Mouse (Mus musculus): ENCODE results near the gene Hbb-bt. TPM values are rescaled to one million over a fixed set of nuclear protein-coding genes. Genes with fewer than 3 reads are reported as not detected.

Hbb-bt gene
- polyA plus RNA-seq, 1 experiment = not detected

GRCm38 (mm10) chr7:103853090-103853489 is 39.3 kb upstream of the Hbb-bt start, which contains the start of gene Hbb-y:
Gene Hbb-y, minus strand, starts transcription at chr7:103853216.
- Histone ChIP-seq H3K36me3 (ENCODE audit: control insufficient read depth, insufficient read depth) (no peaks in the 10 kb centered on the region), H3K4me3 (no peak within 1 kb of the TSS)

GRCm38 (mm10) chr7:103844525-103845325 is 30.9 kb upstream of the Hbb-bt start:
- Histone ChIP-seq H3K79me2 (ENCODE audit: control insufficient read depth, insufficient read depth) (no peaks in the 10 kb centered on the region), H3K4me2 (ENCODE audit: low read depth) (no peak overlapping the region), H3K27me3 (ENCODE audit: control insufficient read depth, insufficient read depth, insufficient read length) (no peaks in the 10 kb centered on the region), H3K4me3 (no peak overlapping the region), H3K36me3 (ENCODE audit: control insufficient read depth, insufficient read depth) (no peaks in the 10 kb centered on the region), H3ac (ENCODE audit: control insufficient read depth, insufficient read length) (no peak overlapping the region)
- no peak for TF ChIP-seq MAX (IDR thresholded peaks at IDR 0.05; ENCODE audit: low read depth)
- no peak for TF ChIP-seq TCF3 (IDR thresholded peaks at IDR 0.05; ENCODE audit: insufficient read length, low read depth)
- TF ChIP-seq TCF12 (IDR thresholded peaks at IDR 0.05; ENCODE audit: insufficient read depth, poor library complexity, severe bottlenecking) = no peak
- TF ChIP-seq CEBPB (IDR thresholded peaks at IDR 0.05; ENCODE audit: insufficient read depth, poor library complexity, severe bottlenecking) = no peak
- no peak for TF ChIP-seq SRF (IDR thresholded peaks at IDR 0.05; ENCODE audit: control insufficient read depth, insufficient read length, low read depth)
- no peak for TF ChIP-seq USF1 (IDR thresholded peaks at IDR 0.05; ENCODE audit: low read depth)

More at GRCm38 (mm10) chr7:103853090-103853489, 39.3 kb upstream of the Hbb-bt start, which contains the start of gene Hbb-y:
- H3ac ChIP-seq (ENCODE audit: control insufficient read depth, insufficient read length) = no peak within 1 kb of the TSS
- H3K4me2 ChIP-seq (ENCODE audit: low read depth) = no peak within 1 kb of the TSS
- no peaks in the 10 kb centered on the region for H3K27me3 ChIP-seq (ENCODE audit: control insufficient read depth, insufficient read depth, insufficient read length)
- no peaks in the 10 kb centered on the region for H3K79me2 ChIP-seq (ENCODE audit: control insufficient read depth, insufficient read depth)
- TF ChIP-seq REST (IDR thresholded peaks at IDR 0.05; ENCODE audit: insufficient read depth, insufficient read length) = no peak
- TF ChIP-seq SRF (IDR thresholded peaks at IDR 0.05; ENCODE audit: control insufficient read depth, insufficient read length, low read depth) = no peak
- TF ChIP-seq USF1 (IDR thresholded peaks at IDR 0.05; ENCODE audit: low read depth) = no peak
- TF ChIP-seq TCF12 (IDR thresholded peaks at IDR 0.05; ENCODE audit: insufficient read depth, poor library complexity, severe bottlenecking) = no peak
- no peak for TF ChIP-seq MAX (IDR thresholded peaks at IDR 0.05; ENCODE audit: low read depth)
- TF ChIP-seq MYOD1 (IDR thresholded peaks at IDR 0.05; ENCODE audit: control insufficient read depth in 1 of 3, insufficient read length in 2 of 3, low read depth in 2 of 3) = no peak
- no peak for TF ChIP-seq POLR2AphosphoS2 (IDR thresholded peaks at IDR 0.05; ENCODE audit: insufficient read length, low read depth)
- TF ChIP-seq MYOG (IDR thresholded peaks at IDR 0.05; ENCODE audit: control insufficient read depth in 1 of 3, insufficient read depth in 1 of 3, insufficient read length in 2 of 3, low read depth in 2 of 3) = no peak
- TF ChIP-seq POLR2A (IDR thresholded peaks at IDR 0.05; ENCODE audit: insufficient read length, low read depth) = no peak

DNA sequence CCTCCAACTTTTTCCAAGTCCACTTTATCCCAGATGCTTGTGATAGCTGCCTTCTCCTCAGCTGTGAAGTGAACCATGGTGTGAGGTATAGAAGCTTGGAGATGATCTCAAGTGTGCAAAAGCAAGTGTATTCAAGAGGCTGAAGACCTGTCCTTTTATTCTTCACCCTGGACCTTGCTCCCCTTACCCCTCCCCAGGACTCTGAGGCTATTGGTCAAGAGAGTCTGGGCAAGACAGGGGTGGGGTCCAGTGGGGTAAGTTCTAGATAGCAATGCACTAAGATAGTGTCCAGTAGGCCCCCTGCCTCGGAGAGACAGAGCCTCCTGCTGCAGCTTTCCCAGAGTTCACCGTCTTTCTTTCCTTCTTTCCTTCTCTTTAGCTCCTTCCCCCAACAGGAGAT is 29.2 kb upstream of the Hbb-bt start, which contains the start of gene Hbb-bh1:
Gene Hbb-bh1 (minus strand): TSS at position 131 of the 400 bp plus-strand sequence.
- H3K4me3 ChIP-seq = no peak within 1 kb of the TSS
- H3K79me2 ChIP-seq (ENCODE audit: control insufficient read depth, insufficient read depth) = no peaks in the 10 kb centered on the region
- no peak within 1 kb of the TSS for H3ac ChIP-seq (ENCODE audit: control insufficient read depth, insufficient read length)
- no peak within 1 kb of the TSS for H3K4me2 ChIP-seq (ENCODE audit: low read depth)
- no peaks in the 10 kb centered on the region for H3K27me3 ChIP-seq (ENCODE audit: control insufficient read depth, insufficient read depth, insufficient read length)
- TF ChIP-seq MYOD1 (IDR thresholded peaks at IDR 0.05; ENCODE audit: control insufficient read depth in 1 of 3, insufficient read length in 2 of 3, low read depth in 2 of 3) (no peak), REST (IDR thresholded peaks at IDR 0.05; ENCODE audit: insufficient read depth, insufficient read length) (no peak), MYOG (IDR thresholded peaks at IDR 0.05; ENCODE audit: control insufficient read depth in 1 of 3, insufficient read depth in 1 of 3, insufficient read length in 2 of 3, low read depth in 2 of 3) (no peak), TCF3 (IDR thresholded peaks at IDR 0.05; ENCODE audit: insufficient read length, low read depth) (no peak), POLR2AphosphoS2 (IDR thresholded peaks at IDR 0.05; ENCODE audit: insufficient read length, low read depth) (no peak), USF1 (IDR thresholded peaks at IDR 0.05; ENCODE audit: low read depth) (no peak), MAX (IDR thresholded peaks at IDR 0.05; ENCODE audit: low read depth) (no peak), CEBPB (IDR thresholded peaks at IDR 0.05; ENCODE audit: insufficient read depth, poor library complexity, severe bottlenecking) (no peak), SRF (IDR thresholded peaks at IDR 0.05; ENCODE audit: control insufficient read depth, insufficient read length, low read depth) (no peak), TCF12 (IDR thresholded peaks at IDR 0.05; ENCODE audit: insufficient read depth, poor library complexity, severe bottlenecking) (no peak), POLR2A (IDR thresholded peaks at IDR 0.05; ENCODE audit: insufficient read length, low read depth) (no peak), E2F4 (IDR thresholded peaks at IDR 0.05; ENCODE audit: insufficient read depth) (no peak)
- no peaks in the 10 kb centered on the region for H3K36me3 ChIP-seq (ENCODE audit: control insufficient read depth, insufficient read depth)

- no peak within 1 kb of the TSS for H3K4me2 ChIP-seq (ENCODE audit: low read depth)
Measured at GRCm38 (mm10) chr7:103840268-103840667, 26.5 kb upstream of the Hbb-bt start, which contains the start of gene Hbb-bh2. Gene Hbb-bh2, minus strand, starts transcription at chr7:103840520.

More at GRCm38 (mm10) chr7:103840268-103840667, 26.5 kb upstream of the Hbb-bt start, which contains the start of gene Hbb-bh2:
- no peak for TF ChIP-seq MYOG (IDR thresholded peaks at IDR 0.05; ENCODE audit: control insufficient read depth in 1 of 3, insufficient read depth in 1 of 3, insufficient read length in 2 of 3, low read depth in 2 of 3)
- no peak for TF ChIP-seq E2F4 (IDR thresholded peaks at IDR 0.05; ENCODE audit: insufficient read depth)
- TF ChIP-seq MYOD1 (IDR thresholded peaks at IDR 0.05; ENCODE audit: control insufficient read depth in 1 of 3, insufficient read length in 2 of 3, low read depth in 2 of 3) = no peak
- TF ChIP-seq TCF3 (IDR thresholded peaks at IDR 0.05; ENCODE audit: insufficient read length, low read depth) = no peak
- no peak for TF ChIP-seq USF1 (IDR thresholded peaks at IDR 0.05; ENCODE audit: low read depth)
- no peak for TF ChIP-seq TCF12 (IDR thresholded peaks at IDR 0.05; ENCODE audit: insufficient read depth, poor library complexity, severe bottlenecking)
- no peak for TF ChIP-seq SRF (IDR thresholded peaks at IDR 0.05; ENCODE audit: control insufficient read depth, insufficient read length, low read depth)
- no peak for TF ChIP-seq MAX (IDR thresholded peaks at IDR 0.05; ENCODE audit: low read depth)
- TF ChIP-seq CEBPB (IDR thresholded peaks at IDR 0.05; ENCODE audit: insufficient read depth, poor library complexity, severe bottlenecking) = no peak
- Histone ChIP-seq H3K27me3 (ENCODE audit: control insufficient read depth, insufficient read depth, insufficient read length) (no peaks in the 10 kb centered on the region), H3ac (ENCODE audit: control insufficient read depth, insufficient read length) (no peak within 1 kb of the TSS), H3K4me3 (no peak within 1 kb of the TSS), H3K36me3 (ENCODE audit: control insufficient read depth, insufficient read depth) (no peaks in the 10 kb centered on the region), H3K79me2 (ENCODE audit: control insufficient read depth, insufficient read depth) (no peaks in the 10 kb centered on the region)
